Comparison of ENCODE assay signal across 9 mouse cellular contexts in the genomic region with DNA sequence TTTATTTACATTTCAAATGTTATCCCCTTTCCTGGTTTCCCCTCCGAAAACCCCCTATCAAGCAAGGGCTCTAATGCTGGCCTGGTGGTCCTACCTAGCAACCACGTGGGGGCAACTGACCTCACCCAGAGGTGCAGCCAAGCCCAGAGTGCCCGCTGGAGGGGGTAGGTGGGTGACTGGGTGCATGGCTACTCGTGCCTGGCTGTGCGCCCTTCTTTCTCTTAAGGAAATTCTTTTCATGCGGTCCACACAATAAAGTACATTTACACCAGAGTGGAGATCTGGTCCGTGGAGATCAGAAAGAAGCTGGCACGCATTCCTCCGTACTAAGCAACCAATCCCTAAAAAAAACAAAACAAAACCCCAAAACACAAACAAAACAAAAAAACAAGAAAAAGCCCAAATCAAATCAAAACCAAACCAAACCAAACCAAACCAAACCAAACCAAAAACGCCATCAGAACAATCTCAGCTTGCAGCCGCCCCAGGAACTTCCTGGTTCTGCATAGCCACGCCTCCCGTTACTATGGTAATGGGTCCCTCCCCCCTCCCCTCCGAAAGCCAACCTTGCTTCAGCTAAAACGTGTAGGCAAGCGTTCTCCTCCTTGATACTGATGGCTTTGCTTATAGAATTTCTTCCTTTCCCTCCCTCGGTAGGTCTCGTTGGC. TPM values are rescaled to one million over a fixed set of nuclear protein-coding genes. Genes with fewer than 3 reads are reported as not detected.
DNase-seq lines count a peak whose midpoint lies in the region; ATAC-seq lines count a peak whose summit lies in the region.
"Had no signal": no experiment of that assay in that cellular context is flagged by ENCODE, and none has a peak within 500 bp of the region (broad histone marks: within the 10 kb centered on the region; RNA-seq: fewer than 3 reads in every experiment).

No protein-coding gene starts in this region.

- no peaks in the 10 kb centered on the region for H3K36me3 ChIP-seq in lung, embryonic 16.5 days (ENCODE audit: control insufficient read depth, insufficient read depth, low read length)

- H3K4me2 ChIP-seq in lung, embryonic 16.5 days (ENCODE audit: low read depth, low read length) = peak overlapping the region; percentile 95

- no peaks in the 10 kb centered on the region for H3K9me3 ChIP-seq in lung, embryonic 16.5 days (ENCODE audit: control insufficient read depth, low read length)

- no peaks in the 10 kb centered on the region for H3K27me3 ChIP-seq in lung, embryonic 16.5 days (ENCODE audit: control insufficient read depth, insufficient read depth, low read depth, low read length)

- DNase-seq in 3134 (ENCODE audit: extremely low read depth, insufficient read length, low spot score) (peak; percentile 71), NIH3T3 (ENCODE audit: low read depth) (peak; percentile 94)
- DNase-seq in cerebellum, postnatal 10 days = peak; percentile 83
- peak; percentile 49 for DNase-seq in kidney, adult 11 months
- peak; percentile 28 for DNase-seq in ovary, adult 18-20 months (ENCODE audit: low spot score)
- DNase-seq in layer of hippocampus, postnatal 36 days = no peak

- H3K27ac ChIP-seq in lung, embryonic 16.5 days (ENCODE audit: low read length) = peak overlapping the region; percentile 91

- ATAC-seq in granulocyte monocyte progenitor cell, adult 5-6 weeks (replicated peaks; ENCODE audit: poor library complexity, severe bottlenecking) = peak; percentile 96
- peak; percentile 89 for ATAC-seq in lung, embryonic 16.5 days (ENCODE audit: low read depth)

- peaks cover 16% of the 10 kb centered on the region for H3K4me1 ChIP-seq in lung, embryonic 16.5 days (replicated peaks; ENCODE audit: control insufficient read depth, insufficient read depth, low read length)

- peak overlapping the region; percentile 70 for H3K9ac ChIP-seq in lung, embryonic 16.5 days (ENCODE audit: low read length)

- under 1% methylated on average over 18 of the region's 18 CpGs for WGBS in lung, embryonic 16.5 days

- peak overlapping the region; percentile 57 for H3K4me3 ChIP-seq in lung, embryonic 16.5 days (ENCODE audit: low read length)

RNA-seq across cellular contexts. Expression of a gene that starts 54.4 kb away (rescaled TPM):
- not detected in 2 replicates for total RNA-seq in granulocyte monocyte progenitor cell, adult 5-6 weeks (2014; fragmentation: Nextera tagmentation)
- total RNA-seq in granulocyte monocyte progenitor cell, adult 5-6 weeks (2017) = 0.15 TPM in 1 of 2 replicates, not detected in the other
- 0.98 and 1.2 TPM in 2 replicates for polyA plus RNA-seq in lung, embryonic 16.5 days (2015; fragmentation: Nextera tagmentation; extraction: Ambion mirVana)
- total RNA-seq in layer of hippocampus, postnatal 36 days (2021) = not detected
- total RNA-seq: layer of hippocampus, postnatal 10 days had no signal

Comparison
In these comparisons a context has a peak if more than half of its experiments do, and no peak if none do; other contexts are left out.
1. DNase-seq: peak in 3134 (single experiment), NIH3T3 (single experiment), cerebellum, postnatal 10 days (2 of 2), kidney, adult 11 months (single experiment) and ovary, adult 18-20 months (single experiment); none in layer of hippocampus, postnatal 36 days (0 of 2).